Mouse (Mus musculus): ENCODE measurements at regions not wholly inside any gene's neighbourhood (a gene's known extent, or its start where the extent isn't known, plus 50 kb on each side); places are given as distances from the start of the nearest gene placed in this dataset.

DNA sequence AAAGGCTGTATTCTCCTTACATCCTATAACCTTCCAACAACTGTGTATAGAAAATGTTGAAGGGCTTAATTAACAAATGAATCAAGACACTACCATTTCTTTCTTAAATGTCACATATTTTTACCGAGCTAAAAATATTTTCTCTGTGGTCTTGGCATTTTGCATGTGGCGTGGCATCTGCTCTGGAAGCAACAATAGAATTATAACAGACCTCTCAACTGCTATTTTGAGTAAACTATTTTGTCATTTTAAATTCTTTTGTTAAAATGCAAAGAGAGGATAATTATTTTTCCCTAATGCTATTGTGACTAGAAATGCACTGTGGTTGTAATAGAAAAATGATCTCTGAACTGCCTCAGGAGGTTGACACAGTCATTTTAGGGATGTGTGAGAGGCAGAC is 187.9 kb downstream of the Spry2 start:
- no peak for ATAC-seq (ENCODE audit: insufficient number of reproducible peaks, insufficient read depth, low FRiP score, low TSS enrichment, low read depth)
- H3K9ac ChIP-seq (replicated peaks): no peak overlapping the region

DNA sequence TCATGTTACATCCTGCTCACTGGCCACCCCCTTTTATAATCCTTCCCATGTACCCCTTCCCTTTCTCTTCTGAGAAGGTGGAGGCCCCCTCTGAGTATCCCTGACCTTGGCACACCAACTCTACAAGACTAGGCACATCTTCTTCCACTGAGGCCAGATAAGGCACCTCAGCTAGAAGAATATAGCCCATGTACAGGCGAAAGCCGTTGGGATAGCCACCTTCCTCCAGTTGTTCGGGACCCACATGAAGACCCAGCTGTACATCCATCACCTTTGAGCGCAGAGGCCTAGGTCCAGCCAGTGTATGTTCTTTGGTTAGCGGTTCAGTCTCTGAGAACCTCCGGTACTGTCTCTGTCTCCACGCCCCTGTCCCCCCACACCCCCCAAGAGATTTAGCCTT is 189.9 kb downstream of the Spry2 start:
- Histone ChIP-seq H3K9me3 (no peaks in the 10 kb centered on the region), H3K4me2 (no peak overlapping the region), H3K27ac (no peak overlapping the region), H3K9ac (replicated peaks) (no peak overlapping the region), H3K4me1 (replicated peaks) (no peaks in the 10 kb centered on the region), H3K36me3 (no peaks in the 10 kb centered on the region), H3K4me3 (replicated peaks) (no peak overlapping the region), H3K27me3 (no peaks in the 10 kb centered on the region)
- ATAC-seq (ENCODE audit: insufficient number of reproducible peaks, insufficient read depth, low FRiP score, low TSS enrichment, low read depth): no peak
- 97% methylated on average over 7 of the region's 7 CpGs for WGBS

More for the DNA sequence above, 187.9 kb downstream of the Spry2 start:
- WGBS: 81% methylated on average over 2 of the region's 2 CpGs
- Histone ChIP-seq H3K9me3 (no peaks in the 10 kb centered on the region), H3K27ac (no peak overlapping the region), H3K27me3 (no peaks in the 10 kb centered on the region), H3K36me3 (no peaks in the 10 kb centered on the region), H3K4me1 (replicated peaks) (no peaks in the 10 kb centered on the region), H3K4me3 (replicated peaks) (no peak overlapping the region), H3K4me2 (no peak overlapping the region)

DNA sequence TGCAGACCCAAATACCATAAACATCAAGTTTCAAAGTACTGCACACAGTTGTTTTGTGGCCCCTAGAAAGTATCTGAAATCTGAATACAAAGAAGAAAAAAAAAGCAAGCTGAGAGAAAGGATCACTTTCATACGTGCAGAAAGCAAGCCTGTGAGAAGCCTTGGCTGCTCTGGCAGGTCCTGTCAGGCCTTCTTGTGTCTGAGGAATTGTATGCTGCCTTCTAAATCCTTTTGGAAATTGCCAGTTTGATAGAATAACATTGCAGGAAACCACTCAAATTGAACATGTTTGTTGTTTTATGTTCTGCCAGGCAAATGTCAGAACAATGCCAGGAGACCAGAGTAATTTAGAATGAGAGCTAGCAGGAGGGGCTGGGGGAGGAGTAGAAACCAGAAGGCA is 198.0 kb downstream of the Spry2 start:
- no peaks in the 10 kb centered on the region for H3K4me1 ChIP-seq (replicated peaks)
- H3K36me3 ChIP-seq: no peaks in the 10 kb centered on the region
- no peak overlapping the region for H3K4me3 ChIP-seq (replicated peaks)
- H3K9me3 ChIP-seq: no peaks in the 10 kb centered on the region
- no peaks in the 10 kb centered on the region for H3K27me3 ChIP-seq
- H3K9ac ChIP-seq (replicated peaks): no peak overlapping the region
- H3K4me2 ChIP-seq: no peak overlapping the region
- no peak overlapping the region for H3K27ac ChIP-seq
- ATAC-seq (ENCODE audit: insufficient number of reproducible peaks, insufficient read depth, low FRiP score, low TSS enrichment, low read depth): no peak
- 22% methylated on average over 1 of the region's 1 CpGs for WGBS

DNA sequence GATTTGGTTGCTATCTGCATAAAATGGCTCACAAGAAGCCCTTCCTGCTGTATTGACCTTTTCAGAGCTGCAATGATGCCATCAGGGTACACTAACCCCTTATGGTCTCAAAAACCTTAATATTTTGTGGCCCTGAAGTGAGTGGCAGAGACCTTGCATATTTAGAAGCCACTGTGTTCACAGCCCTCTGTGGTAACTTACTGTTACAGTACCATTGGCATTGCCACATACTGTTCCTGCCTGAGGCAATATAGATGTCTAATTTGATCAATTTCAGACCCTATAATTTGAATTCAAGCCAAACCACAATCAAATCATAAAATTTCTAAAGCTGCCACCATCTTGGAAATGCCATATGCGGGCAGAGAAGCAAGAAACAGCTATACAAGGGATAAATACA is 198.5 kb downstream of the Spry2 start:
- H3K9ac ChIP-seq (replicated peaks): no peak overlapping the region
- no peak overlapping the region for H3K4me3 ChIP-seq (replicated peaks)
- no peaks in the 10 kb centered on the region for H3K9me3 ChIP-seq
- 93% methylated on average over 1 of the region's 1 CpGs for WGBS
- no peaks in the 10 kb centered on the region for H3K36me3 ChIP-seq
- no peak for ATAC-seq (ENCODE audit: insufficient number of reproducible peaks, insufficient read depth, low FRiP score, low TSS enrichment, low read depth)
- no peak overlapping the region for H3K4me2 ChIP-seq
- H3K27me3 ChIP-seq: no peaks in the 10 kb centered on the region
- no peak overlapping the region for H3K27ac ChIP-seq
- no peaks in the 10 kb centered on the region for H3K4me1 ChIP-seq (replicated peaks)

DNA sequence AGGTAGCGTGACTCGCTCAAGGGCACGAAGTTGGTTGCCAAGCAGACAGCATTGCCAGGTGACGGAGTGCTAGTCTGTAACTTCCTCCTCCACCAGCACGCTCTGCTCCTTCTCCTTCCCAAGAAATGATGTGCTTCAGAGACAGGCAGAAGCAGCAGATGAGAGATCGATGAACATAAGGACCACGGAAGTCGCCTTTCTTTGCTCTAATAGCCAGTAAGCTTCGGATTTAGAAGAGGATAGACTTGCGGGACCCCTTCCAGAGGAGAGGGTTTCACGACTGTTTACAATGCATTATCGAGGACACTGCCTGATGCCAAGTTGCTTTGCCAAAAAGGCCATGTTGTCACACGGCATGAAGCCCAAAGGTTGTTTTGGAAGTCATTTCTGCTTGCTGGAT is 199.2 kb downstream of the Spry2 start:
- Histone ChIP-seq H3K4me1 (replicated peaks) (no peaks in the 10 kb centered on the region), H3K36me3 (no peaks in the 10 kb centered on the region), H3K4me3 (replicated peaks) (no peak overlapping the region), H3K9me3 (no peaks in the 10 kb centered on the region), H3K4me2 (no peak overlapping the region), H3K9ac (replicated peaks) (no peak overlapping the region), H3K27ac (no peak overlapping the region), H3K27me3 (no peaks in the 10 kb centered on the region)
- WGBS: 91% methylated on average over 13 of the region's 13 CpGs
- no peak for ATAC-seq (ENCODE audit: insufficient number of reproducible peaks, insufficient read depth, low FRiP score, low TSS enrichment, low read depth)

DNA sequence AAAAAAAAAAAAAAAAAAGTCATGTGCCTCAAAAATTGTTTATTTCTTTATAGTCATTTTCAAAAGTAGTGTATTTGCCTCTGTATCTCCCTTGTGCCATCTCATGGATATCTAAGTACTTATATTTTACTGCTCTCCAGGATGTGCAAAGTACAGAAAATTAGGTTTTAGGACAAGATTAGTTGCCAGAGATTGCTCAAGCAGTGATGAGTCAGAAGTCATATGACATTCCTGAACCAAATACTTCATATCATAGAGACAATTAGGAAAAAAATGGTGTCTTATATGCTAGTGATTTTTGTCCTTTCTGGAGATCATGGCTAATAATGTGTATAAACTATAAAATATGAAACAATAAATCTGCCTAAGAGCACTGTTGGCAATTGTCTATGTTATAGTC is 201.7 kb downstream of the Spry2 start:
- Histone ChIP-seq H3K9ac (replicated peaks) (no peak overlapping the region), H3K9me3 (no peaks in the 10 kb centered on the region), H3K4me1 (replicated peaks) (no peaks in the 10 kb centered on the region), H3K4me2 (no peak overlapping the region), H3K36me3 (no peaks in the 10 kb centered on the region), H3K27ac (no peak overlapping the region), H3K4me3 (replicated peaks) (no peak overlapping the region), H3K27me3 (no peaks in the 10 kb centered on the region)
- ATAC-seq (ENCODE audit: insufficient number of reproducible peaks, insufficient read depth, low FRiP score, low TSS enrichment, low read depth): no peak

DNA sequence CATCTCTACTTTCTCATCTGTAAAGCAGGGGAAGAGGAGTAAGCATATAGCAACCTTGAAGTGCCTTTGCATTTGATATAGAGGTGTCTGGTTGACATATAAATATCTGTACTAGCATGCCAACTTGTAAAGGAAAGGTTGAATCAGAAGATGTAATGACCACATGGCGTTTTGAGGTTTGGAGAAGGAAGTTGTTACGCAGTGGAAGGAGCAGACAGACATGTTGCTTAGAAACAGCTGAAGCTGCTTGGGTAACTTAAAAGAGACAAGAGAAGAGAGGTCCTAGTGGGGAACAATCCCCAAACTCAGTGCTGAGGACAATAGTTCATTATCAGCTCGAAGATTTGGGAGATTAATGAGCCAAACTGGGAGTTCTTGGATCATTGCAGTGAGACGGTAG is 202.9 kb downstream of the Spry2 start:
- no peak overlapping the region for H3K27ac ChIP-seq
- ATAC-seq (ENCODE audit: insufficient number of reproducible peaks, insufficient read depth, low FRiP score, low TSS enrichment, low read depth): no peak
- H3K9ac ChIP-seq (replicated peaks): no peak overlapping the region
- no peak overlapping the region for H3K4me3 ChIP-seq (replicated peaks)
- H3K4me1 ChIP-seq (replicated peaks): no peaks in the 10 kb centered on the region
- H3K9me3 ChIP-seq: no peaks in the 10 kb centered on the region
- H3K27me3 ChIP-seq: no peaks in the 10 kb centered on the region
- H3K4me2 ChIP-seq: no peak overlapping the region
- no peaks in the 10 kb centered on the region for H3K36me3 ChIP-seq
- 90% methylated on average over 4 of the region's 4 CpGs for WGBS

DNA sequence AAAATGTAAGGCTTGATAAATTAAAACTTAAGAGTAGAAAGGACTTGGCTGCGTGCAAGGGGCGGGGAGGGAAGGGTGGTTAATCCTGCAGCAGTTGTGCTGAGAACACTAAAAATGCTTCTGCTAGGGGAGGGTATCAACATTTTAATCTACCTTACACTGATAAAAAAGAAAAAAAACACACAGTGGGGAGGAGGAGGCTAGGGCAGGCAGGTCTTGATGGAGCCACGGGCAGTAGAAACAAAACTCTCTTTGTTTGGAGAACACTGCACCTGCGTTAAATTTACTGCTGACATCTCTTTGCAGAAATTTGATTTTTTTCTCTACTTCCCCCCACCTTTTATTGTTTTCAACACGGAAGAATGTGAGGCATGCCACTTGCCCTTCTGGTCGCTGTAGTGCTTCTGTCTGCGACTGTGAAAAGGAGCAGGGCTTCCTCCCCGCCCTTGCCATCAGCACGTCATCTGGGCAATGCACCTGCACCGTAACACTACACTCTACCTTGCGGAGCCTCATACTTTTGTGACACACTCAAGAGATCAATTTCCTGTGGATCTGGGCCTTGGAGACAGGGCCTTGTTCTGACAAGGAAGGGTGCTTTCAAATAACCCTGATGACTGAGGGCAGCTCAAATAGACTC is 211.7 kb downstream of the Spry2 start:
- H3K4me1 ChIP-seq (replicated peaks): peaks cover 8% of the 10 kb centered on the region
- H3K9ac ChIP-seq (replicated peaks): no peak overlapping the region
- H3K27ac ChIP-seq: no peak overlapping the region
- ATAC-seq (ENCODE audit: insufficient number of reproducible peaks, insufficient read depth, low FRiP score, low TSS enrichment, low read depth): no peak
- H3K9me3 ChIP-seq: no peaks in the 10 kb centered on the region
- 24% methylated on average over 11 of the region's 11 CpGs for WGBS
- no peaks in the 10 kb centered on the region for H3K36me3 ChIP-seq
- H3K4me3 ChIP-seq (replicated peaks): no peak overlapping the region
- peak overlapping the region; percentile 1; the same call in 1 of the 2 replicates for H3K4me2 ChIP-seq
- no peaks in the 10 kb centered on the region for H3K27me3 ChIP-seq

DNA sequence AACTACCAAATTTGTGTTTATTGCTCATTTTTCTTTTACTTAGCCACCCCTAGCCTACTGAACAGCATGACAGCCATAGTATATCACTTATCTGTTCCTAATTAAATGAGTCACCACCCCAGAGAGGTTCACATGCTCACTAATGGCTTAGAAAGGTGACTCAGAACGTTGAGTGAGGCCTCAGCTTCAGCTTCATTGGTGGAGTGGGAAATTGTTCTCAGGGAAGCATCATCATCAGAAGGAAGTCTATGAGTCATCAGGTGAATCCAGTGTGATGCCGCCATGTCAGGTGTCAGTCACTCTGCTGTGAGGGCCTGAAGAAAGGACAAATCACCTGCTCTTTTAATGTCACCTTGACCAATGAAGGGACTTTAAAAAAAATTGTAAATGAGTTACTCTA is 212.3 kb downstream of the Spry2 start:
- no peaks in the 10 kb centered on the region for H3K27me3 ChIP-seq
- no peak for ATAC-seq (ENCODE audit: insufficient number of reproducible peaks, insufficient read depth, low FRiP score, low TSS enrichment, low read depth)
- no peak overlapping the region for H3K4me3 ChIP-seq (replicated peaks)
- WGBS: 59% methylated on average over 2 of the region's 2 CpGs
- H3K9ac ChIP-seq (replicated peaks): no peak overlapping the region
- no peaks in the 10 kb centered on the region for H3K9me3 ChIP-seq
- peaks cover 8% of the 10 kb centered on the region for H3K4me1 ChIP-seq (replicated peaks)
- no peak overlapping the region for H3K27ac ChIP-seq
- no peaks in the 10 kb centered on the region for H3K36me3 ChIP-seq
- H3K4me2 ChIP-seq: no peak overlapping the region

DNA sequence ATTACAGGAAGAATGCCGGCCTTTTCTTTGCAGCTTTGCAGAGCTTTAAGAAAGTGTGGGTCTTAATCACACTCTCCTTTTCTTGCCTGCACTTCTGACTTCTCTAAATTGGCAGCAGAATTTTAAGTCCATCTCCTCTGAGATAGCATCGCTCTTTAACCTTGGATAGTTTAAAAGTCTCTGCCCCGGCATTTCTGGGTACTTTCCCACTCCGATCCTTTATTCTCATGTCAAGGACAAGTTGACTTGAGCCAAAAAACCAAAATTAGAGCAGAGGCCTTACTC is 220.0 kb downstream of the Spry2 start:
- Histone ChIP-seq H3K27ac (no peak overlapping the region), H3K4me2 (peak overlapping the region; percentile 33), H3K27me3 (no peaks in the 10 kb centered on the region), H3K4me1 (replicated peaks) (peaks cover 15% of the 10 kb centered on the region; the same call in 1 of the 2 replicates), H3K36me3 (no peaks in the 10 kb centered on the region), H3K9ac (replicated peaks) (no peak overlapping the region), H3K9me3 (no peaks in the 10 kb centered on the region), H3K4me3 (replicated peaks) (no peak overlapping the region)
- 14% methylated on average over 4 of the region's 4 CpGs for WGBS
- no peak for ATAC-seq (ENCODE audit: insufficient number of reproducible peaks, insufficient read depth, low FRiP score, low TSS enrichment, low read depth)

DNA sequence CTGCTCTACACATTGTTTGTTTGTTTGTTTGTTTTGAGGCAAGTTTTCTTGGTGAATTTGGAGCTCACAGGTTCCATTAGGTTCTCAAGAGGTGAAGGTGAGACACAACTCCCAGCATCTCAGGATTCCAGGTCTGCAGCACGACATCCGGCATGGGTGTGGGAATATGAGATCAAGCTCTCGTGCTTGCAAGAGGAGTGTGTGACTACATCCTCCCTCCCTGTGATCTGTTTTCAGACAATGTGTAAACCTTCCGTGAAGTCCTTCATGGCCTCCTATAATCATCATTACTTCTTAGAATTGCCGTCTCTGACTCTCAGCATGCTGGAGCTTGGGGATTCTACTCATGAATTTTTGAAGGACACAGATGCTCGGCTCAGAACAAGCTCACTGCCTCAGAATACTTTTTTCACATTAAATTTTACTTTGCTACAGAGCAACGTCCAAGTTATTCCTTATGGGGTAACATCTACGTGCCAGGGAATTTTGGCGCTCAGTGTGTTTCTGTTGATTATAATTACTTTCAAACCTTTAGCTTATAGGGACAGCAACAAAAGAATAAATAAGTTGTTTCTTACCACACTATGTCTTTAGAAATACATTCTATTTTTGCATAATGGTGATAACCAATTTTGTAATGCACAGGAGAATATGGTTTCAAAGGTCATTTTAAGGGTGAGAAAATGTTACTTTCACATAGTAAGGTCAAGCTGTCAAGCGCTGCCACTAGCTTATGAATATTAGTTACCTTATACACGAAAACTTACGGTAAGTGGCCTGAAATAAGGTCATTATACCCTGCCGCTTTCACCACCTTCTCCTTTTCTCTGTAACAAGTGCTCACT is 220.6 kb downstream of the Spry2 start:
- Histone ChIP-seq H3K4me2 (peak overlapping the region; percentile 33), H3K9me3 (no peaks in the 10 kb centered on the region), H3K27me3 (no peaks in the 10 kb centered on the region), H3K27ac (no peak overlapping the region), H3K36me3 (no peaks in the 10 kb centered on the region), H3K9ac (replicated peaks) (no peak overlapping the region), H3K4me3 (replicated peaks) (no peak overlapping the region), H3K4me1 (replicated peaks) (peaks cover 15% of the 10 kb centered on the region; the same call in 1 of the 2 replicates)
- WGBS: 38% methylated on average over 13 of the region's 13 CpGs
- no peak for ATAC-seq (ENCODE audit: insufficient number of reproducible peaks, insufficient read depth, low FRiP score, low TSS enrichment, low read depth)

DNA sequence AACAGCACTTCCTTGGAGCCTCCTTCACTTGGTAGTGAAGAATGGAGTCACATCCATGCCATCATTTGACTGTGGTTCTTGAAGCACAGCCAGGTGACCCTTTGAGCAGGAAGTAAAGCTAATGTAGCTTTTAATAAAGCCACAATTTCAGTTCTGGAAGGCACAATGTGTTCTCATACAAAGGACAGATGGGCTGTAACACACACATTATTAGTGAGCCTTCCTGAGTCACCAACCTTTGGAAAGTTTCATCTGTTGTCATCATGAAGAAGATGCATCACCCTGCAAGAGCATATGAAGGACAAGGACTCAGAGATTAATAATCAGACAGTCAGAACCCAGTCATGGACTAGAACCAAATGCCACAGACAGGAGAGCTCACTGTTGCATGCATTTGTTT is 221.6 kb downstream of the Spry2 start:
- no peak for ATAC-seq (ENCODE audit: insufficient number of reproducible peaks, insufficient read depth, low FRiP score, low TSS enrichment, low read depth)
- H3K4me2 ChIP-seq: no peak overlapping the region
- H3K4me1 ChIP-seq (replicated peaks): peaks cover 15% of the 10 kb centered on the region; the same call in 1 of the 2 replicates
- H3K27ac ChIP-seq: no peak overlapping the region
- no peaks in the 10 kb centered on the region for H3K27me3 ChIP-seq
- H3K36me3 ChIP-seq: no peaks in the 10 kb centered on the region
- H3K9me3 ChIP-seq: no peaks in the 10 kb centered on the region
- H3K4me3 ChIP-seq (replicated peaks): no peak overlapping the region
- H3K9ac ChIP-seq (replicated peaks): no peak overlapping the region

All from limb, embryonic 12.5 days (tissue).